Mouse (Mus musculus): Measurements from ENCODE around the gene Rhoq.

DNA sequence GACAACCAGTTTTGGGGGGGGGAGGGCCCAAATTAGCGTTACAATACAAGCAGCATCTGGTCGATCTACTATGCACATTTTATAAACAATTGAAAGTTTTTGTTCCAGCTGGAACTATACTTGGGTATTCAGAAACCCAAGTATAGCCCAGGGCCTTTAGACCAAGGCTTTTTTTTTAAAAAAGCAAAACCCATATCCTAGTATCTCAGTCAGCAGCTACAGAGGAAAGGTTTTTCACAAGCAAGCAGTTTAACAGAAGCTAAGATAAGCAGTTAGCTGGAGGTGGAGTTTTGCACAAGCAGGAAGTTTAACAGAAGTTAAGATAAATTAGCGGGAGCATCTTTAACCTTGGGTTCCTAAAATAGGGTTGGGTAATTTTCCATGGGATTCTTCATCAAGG lies 36.0 kb upstream of the Rhoq start:
- TF ChIP-seq CTCF (IDR thresholded peaks at IDR 0.05; ENCODE audit: low read depth) (no peak), EP300 (IDR thresholded peaks at IDR 0.05; ENCODE audit: low read depth) (no peak)

All from liver, embryonic 14.5 days (tissue).